Mouse (Mus musculus) liver, postnatal 0 days (tissue): Measurements from ENCODE around the gene Gcn1l1.

ENCODE experiments used
- CTCF ChIP-seq: sonication (generic); IDR thresholded peaks from 2 replicates; pipeline ENCODE4 v1.5.1; 2016; ENCODE audit warnings: antibody characterized with exemption, low read depth
- EP300 ChIP-seq: IDR thresholded peaks from 2 replicates; pipeline ENCODE4 v1.6.1; 2016; ENCODE audit warnings: antibody characterized with exemption, low read depth, mild to moderate bottlenecking

GRCm38 (mm10) chr5:115551386-115551785 is 13.7 kb upstream of the Gcn1l1 start:
- no peak for TF ChIP-seq CTCF
- TF ChIP-seq EP300, result no peak
